Mouse (Mus musculus) spleen, adult 18-20 months (tissue): ENCODE measurements at regions not wholly inside any gene's neighbourhood (a gene's known extent, or its start where the extent isn't known, plus 50 kb on each side); places are given as distances from the start of the nearest gene placed in this dataset.
"Not testable (repeated sequence)": the region's sequence is repeated elsewhere in the genome, so short reads cannot be mapped to it uniquely, and the experiment has no call there.

Source experiments
- DNase-seq, 2 experiments: peaks; one replicate each; pipeline ENCODE4 v3.0.0; 2022; ENCODE audit warnings: mixed read lengths in 2 of 2

GRCm38 (mm10) chr2:3864872-3865271, 152.6 kb upstream of the Frmd4a start:
- no peak for DNase-seq

GRCm38 (mm10) chr2:3866736-3867135, 150.8 kb upstream of the Frmd4a start:
- not testable (repeated sequence) for DNase-seq

DNA sequence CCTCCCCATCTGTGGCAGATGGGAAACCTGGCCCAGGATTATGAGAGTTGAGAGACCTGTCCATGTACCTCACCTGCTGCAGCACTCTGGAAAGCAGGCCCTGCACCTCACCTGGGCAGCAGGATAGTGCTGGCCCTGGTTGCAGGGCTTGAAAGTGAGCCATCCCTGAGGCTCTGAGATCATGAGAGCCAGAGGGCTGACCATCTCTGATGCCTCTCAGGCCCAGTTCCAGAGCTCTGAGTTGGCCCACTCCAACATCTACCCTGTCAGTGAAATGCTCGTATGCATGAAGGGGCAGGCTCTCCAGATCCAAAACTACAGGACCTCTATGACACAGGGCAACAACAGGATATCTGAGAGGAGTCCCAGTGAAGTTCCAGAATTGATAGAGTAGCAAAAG, 147.8 kb upstream of the Frmd4a start:
- no peak for DNase-seq

DNA sequence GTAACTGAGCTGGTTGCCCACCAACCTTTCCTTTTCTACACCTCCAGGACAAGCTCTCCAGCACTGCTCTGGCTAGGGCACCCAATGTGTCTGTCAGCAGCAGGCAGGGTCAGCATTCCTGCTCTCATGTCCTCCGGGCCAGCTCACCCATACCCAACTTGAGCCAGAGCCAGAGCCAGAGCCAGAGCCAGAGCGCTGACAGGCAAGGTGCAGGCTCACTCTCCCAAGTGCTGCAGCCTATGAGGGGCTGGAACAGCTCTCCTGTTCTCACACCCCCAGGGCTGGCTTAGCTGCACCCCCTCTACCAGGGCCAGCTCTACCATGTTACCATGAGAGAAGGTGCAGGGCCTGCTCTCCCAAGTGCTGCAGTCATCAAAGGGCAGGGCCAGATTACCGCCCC, 145.8 kb upstream of the Frmd4a start:
- no peak for DNase-seq

- no peak for DNase-seq
These were observed 130.5 kb upstream of the Frmd4a start for GRCm38 (mm10) chr2:3887000-3887399.

DNA sequence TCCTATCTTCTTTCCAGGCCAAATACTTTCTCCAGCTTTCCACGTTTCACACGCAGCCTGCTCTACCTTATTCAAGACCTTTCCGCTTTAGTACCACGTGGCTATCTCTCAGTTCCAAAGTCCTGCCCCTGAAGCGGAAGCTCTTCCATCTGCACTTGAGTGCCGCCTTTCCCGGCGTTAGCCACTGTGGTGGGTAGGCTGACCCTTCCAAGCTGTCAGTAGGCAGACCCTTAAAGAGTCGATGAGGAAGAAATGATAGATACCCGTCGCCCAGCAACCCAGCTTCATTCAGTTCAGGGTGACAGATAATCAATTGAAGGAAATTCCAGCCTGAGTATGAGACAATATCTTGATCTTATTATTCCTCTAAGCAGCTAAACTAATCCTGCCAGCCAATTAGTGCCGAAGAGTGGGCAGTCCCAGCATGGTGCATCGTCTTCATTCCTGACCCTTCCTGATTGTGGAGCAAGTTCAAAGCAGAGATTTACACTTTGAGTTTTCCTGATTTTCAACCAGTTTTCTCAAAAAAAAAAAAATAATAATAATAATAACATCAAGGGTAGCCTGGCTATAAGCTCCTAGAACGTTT, 129.6 kb upstream of the Frmd4a start:
- DNase-seq: no peak

GRCm38 (mm10) chr2:3889381-3889780, 128.1 kb upstream of the Frmd4a start:
- DNase-seq: no peak

DNA sequence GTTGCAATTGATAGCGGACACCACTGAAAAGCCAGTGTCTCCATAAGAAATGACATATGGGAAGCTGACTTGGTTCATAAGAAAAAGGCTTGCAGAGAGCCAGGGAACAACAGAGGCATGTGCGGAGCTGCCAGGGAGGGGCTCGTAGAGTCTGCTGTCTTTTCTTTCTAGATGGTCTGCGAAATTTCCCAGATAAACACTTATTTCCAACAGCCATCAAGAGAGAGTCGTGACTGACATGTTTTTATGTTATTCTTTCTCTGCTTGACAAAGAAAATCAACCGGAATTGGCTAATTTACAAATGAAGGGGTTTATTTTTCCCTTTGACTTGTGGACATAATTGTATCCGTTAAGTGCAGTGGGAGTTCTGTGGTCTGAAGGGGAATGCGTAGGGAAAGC, 127.1 kb upstream of the Frmd4a start:
- DNase-seq: no peak

DNA sequence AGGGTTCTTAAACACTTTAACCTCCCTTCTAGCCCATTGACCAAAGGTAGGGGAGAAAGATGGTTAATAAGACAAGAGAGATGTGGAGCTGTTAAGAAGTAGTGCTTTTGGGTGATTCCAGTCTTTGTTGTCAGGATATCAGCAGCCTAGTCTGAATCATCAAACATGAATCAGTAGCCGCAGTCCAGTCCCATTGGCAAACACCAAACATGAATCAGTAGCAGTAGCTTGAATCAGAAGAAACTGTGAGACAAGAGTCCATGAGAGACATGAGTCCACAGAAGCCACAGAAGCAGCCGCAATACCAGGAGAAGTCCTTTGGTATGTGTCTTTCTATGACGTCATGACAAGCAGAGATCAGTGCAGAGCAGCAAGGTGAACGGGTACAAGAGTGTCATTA, 110.5 kb upstream of the Frmd4a start:
- no peak for DNase-seq

DNA sequence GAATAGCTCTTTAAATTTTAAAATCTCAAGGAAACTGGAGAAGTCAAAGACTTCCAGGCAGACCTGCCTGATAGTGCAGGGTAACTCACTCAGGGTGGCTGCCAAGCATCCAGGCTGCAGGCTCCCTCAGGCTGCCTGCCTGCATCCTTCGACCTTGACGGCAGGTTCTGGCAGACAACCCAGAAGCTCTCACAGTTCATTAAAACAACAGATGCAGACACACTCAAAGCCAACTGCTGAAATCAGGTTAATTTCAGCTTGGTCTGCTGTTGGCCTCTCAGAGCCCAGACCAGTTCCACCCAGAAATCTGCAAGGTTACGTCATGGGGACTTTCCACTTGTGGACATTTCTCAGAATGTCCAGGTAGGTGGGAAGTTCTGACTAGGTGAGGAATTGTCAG, 109.3 kb upstream of the Frmd4a start:
- DNase-seq: no peak

- DNase-seq: peak; percentile 5 to 7
These were observed 107.2 kb upstream of the Frmd4a start for GRCm38 (mm10) chr2:3910086-3910891.

GRCm38 (mm10) chr2:3915141-3915540, 102.4 kb upstream of the Frmd4a start:
- DNase-seq: no peak

DNA sequence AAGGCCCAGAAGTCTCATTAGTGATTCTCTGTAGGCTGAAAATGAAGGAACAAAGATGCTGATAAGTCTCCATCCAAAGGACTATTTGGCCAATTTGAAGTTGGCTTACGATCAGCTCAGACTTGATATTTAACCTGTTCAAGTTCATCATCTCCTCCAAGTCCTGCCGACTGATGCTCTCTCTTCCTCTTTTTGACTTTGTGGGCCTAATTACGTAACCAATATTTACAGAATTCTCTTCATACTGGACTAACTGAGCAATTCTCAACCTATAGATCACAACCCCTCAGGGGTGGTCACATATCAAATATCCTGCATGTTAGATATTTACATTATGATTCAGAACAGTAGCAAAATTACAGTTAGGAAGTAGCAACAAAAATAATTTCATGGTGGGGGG, 101.2 kb upstream of the Frmd4a start:
- DNase-seq: no peak

GRCm38 (mm10) chr2:3918156-3918555, 99.4 kb upstream of the Frmd4a start:
- no peak for DNase-seq

- DNase-seq: no peak
These were observed 97.6 kb upstream of the Frmd4a start for GRCm38 (mm10) chr2:3919893-3920292.

DNA sequence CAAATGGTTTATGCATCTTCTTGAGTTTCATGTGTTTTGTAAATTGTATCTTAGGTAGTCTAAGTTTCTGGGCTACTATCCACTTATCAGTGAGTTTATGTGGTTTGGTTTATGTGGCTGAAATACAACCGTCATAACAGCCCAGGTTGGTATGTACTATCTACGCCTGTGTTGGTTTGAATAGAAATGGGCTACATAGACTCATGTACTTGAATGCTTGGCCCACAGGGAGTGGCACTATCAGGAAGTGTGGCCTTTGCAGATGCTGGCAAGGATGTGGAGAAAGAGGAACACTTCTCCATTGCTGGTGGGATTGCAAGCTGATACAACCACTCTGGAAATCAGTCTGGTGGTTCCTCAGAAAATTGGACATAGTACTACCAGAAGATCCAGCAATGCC, 96.4 kb upstream of the Frmd4a start:
- not testable (repeated sequence) for DNase-seq

GRCm38 (mm10) chr2:3922739-3923138, 94.8 kb upstream of the Frmd4a start:
- no peak for DNase-seq

DNA sequence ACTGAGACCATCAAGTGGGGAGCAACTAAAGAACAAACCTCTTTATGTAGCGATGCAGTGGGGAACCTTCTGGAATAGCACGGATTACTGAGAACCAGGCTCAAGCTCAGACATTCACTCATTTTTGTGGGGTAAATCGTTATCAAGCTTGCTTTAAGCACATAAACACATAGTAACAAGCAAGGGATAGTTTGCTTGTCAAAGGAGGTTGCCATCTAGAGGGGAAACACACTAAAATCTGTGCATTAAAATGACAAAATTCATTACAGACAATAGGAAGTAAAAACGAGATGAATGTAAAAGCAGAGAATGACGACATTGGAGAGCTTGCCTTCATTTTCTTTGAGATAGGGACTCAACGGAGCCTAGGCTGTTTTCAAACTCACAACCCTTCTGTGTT, 92.8 kb upstream of the Frmd4a start:
- DNase-seq: no peak

DNA sequence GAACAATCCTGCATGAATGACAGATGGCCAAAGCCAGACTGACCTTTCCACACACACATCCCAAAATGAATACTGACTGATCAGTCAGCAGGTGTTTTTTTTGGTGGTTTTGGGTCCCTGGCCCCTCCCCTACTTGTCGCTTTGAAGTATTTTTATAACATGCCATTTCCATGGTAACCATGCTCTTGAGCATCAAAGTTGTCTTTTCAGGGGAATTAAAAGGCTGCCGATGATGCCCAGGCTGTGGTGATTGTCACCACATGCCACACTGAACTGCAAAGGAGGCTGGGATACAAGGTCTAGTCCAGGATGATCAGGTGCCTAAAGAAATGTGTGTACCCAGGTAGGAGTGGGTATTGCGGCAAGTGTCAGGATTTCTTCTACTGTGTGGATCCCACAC, 92.3 kb upstream of the Frmd4a start:
- DNase-seq: no peak

- DNase-seq: no peak
These were observed 91.4 kb upstream of the Frmd4a start for GRCm38 (mm10) chr2:3926129-3926528.

DNA sequence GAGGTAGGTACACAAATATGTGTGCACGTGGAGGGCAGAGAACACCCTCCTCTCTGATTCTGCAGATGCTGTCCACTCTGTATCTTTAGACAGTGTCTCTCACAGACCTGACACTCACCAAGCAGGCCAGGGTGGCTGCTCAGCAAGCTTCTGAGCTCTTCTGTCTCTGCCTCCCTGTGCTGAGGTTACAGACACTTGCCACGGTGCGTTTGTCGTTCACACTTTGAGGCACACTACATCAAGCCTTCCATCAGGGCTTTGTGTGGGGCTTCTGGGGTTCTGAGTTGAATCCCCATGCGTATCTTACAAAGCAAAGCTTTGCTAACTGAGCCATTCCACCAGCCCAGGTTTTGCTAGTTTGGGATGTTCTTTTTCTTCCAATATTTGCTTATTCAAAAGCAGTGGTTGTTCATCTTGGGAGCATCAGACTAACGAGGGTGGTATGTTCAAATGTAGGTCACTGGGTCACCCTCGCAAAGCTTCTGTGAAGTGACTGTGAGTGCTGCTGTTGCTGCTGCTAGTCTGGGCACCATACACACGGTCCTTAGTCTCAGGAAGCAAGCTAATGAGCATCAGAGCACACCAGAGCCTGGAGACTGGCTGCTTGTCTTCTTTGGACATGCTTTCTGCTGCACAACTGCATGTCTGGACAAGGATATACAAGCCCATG, 90.2 kb upstream of the Frmd4a start:
- DNase-seq: no peak

DNA sequence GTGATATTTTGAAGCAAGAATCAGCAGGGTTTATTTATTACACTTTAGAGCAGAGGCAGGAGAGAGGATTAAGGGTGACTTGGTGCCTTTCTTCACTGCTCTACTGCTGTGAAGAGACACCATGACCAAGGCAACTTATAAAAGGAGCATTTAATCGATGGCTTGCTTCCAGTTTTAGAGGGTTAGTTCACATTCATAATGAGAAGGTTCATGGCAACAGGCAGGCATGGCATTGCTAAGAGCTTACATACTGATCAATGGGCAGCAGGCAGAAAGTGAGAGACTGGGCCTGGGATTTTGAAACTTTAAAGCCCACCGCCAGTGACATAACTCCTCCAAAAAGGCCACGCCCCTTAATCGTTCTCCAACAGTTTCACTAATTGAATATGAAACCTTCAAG, 89.7 kb upstream of the Frmd4a start:
- no peak for DNase-seq

GRCm38 (mm10) chr2:3930650-3931049, 86.9 kb upstream of the Frmd4a start:
- DNase-seq: no peak

DNA sequence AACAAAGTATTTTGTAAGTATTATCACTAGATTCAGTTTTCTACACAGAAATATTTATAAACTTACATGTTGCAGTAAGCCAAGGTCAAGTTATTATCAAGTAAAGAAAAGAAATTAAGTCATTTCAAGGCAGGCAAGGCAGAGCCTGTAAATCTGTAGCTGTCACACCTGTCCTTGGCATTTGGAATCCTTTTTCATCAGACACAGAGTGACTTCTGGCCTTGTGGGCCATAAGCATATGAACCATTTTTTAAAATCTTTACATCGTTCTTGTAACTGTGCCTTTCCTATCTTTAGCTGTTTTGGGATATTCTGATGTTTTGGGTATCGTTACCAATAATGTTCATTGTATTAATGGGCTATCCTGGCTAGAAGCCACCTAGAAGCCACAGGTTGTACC, 76.7 kb upstream of the Frmd4a start:
- no peak for DNase-seq
